Mouse (Mus musculus): Measurements from ENCODE around the gene Mcfd2. TPM values are rescaled to one million over a fixed set of nuclear protein-coding genes. Genes with fewer than 3 reads are reported as not detected.
A peak's percentile ranks its signal among the peaks of the same experiment; 100 is the strongest.
"Not testable (repeated sequence)": the region's sequence is repeated elsewhere in the genome, so short reads cannot be mapped to it uniquely, and the experiment has no call there.

The Mcfd2 gene
- polyA plus RNA-seq, 1 experiment from 2014 or later = 93.9 TPM

DNA sequence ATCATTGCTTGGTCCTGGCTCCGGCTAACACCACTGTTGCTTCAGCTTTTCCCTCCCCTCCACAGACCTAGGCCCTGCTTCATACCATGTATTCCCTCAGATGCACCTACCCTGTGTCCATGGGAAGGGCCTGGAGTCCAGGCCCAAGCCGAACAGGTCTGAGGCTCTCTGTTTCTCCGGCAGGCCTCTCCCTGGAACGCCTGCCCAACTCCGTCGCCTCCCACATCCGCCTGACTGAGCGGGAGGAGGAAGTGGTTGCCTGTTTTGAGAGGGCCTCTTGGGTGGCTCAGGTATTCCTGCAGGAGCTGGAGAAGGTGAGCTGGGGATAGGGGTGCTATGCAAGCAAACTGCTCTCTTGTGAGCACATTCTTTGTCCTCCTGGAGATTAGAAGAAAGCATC, 41.0 kb upstream of the Mcfd2 start:
- Histone ChIP-seq H3K36me3 (ENCODE audit: control insufficient read depth, insufficient read depth, low read length) (no peaks in the 10 kb centered on the region), H3K9me3 (ENCODE audit: control insufficient read depth, low read length) (no peaks in the 10 kb centered on the region), H3K4me2 (ENCODE audit: low read length) (no peak overlapping the region), H3K27ac (ENCODE audit: low read depth) (no peak overlapping the region), H3K4me3 (ENCODE audit: low read depth, low read length) (no peak overlapping the region), H3K4me1 (replicated peaks; ENCODE audit: control insufficient read depth, insufficient read depth, low read length) (0 out of 2 replicates have a peak, but pooled peaks cover 5% of the 10 kb centered on the region), H3K9ac (ENCODE audit: low read length) (no peak overlapping the region), H3K27me3 (replicated peaks; ENCODE audit: control insufficient read depth, insufficient read depth, low read length) (no peaks in the 10 kb centered on the region)
- DNase-seq (ENCODE audit: low spot score) (no peak), ATAC-seq (replicated peaks; ENCODE audit: low FRiP score, low TSS enrichment, low read depth) (no peak)
- 69% methylated on average over 8 of the region's 8 CpGs for WGBS

DNA sequence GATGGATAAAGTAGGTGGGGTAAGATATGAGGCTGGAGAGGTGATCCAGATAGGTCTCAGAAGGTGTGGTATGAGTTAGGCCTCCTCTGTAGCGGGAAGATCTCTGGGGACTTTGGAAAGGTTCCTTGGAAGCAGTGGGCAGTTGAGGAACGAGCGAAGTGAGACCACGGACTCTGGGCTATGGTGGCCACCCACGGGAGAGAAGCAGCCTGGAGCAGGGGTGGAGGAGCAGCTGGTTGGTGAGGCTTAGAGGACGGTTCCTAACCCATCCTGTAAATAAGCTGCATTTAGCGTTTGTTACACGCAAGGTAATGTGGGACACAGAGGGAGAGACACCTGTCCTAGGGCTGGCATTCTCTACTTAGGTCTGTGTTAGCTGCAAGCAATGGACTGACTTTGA, 39.3 kb upstream of the Mcfd2 start:
- Histone ChIP-seq H3K9ac (ENCODE audit: low read length) (no peak overlapping the region), H3K27me3 (replicated peaks; ENCODE audit: control insufficient read depth, insufficient read depth, low read length) (no peaks in the 10 kb centered on the region), H3K9me3 (ENCODE audit: control insufficient read depth, low read length) (no peaks in the 10 kb centered on the region), H3K36me3 (ENCODE audit: control insufficient read depth, insufficient read depth, low read length) (no peaks in the 10 kb centered on the region), H3K27ac (ENCODE audit: low read depth) (no peak overlapping the region), H3K4me3 (ENCODE audit: low read depth, low read length) (no peak overlapping the region), H3K4me1 (replicated peaks; ENCODE audit: control insufficient read depth, insufficient read depth, low read length) (0 out of 2 replicates have a peak, but pooled peaks cover 5% of the 10 kb centered on the region), H3K4me2 (ENCODE audit: low read length) (no peak overlapping the region)
- 91% methylated on average over 8 of the region's 8 CpGs for WGBS
- ATAC-seq (replicated peaks; ENCODE audit: low FRiP score, low TSS enrichment, low read depth) (no peak), DNase-seq (ENCODE audit: low spot score) (no peak)

- no peak overlapping the region for H3K4me3 ChIP-seq (ENCODE audit: low read depth, low read length)
- 0 out of 2 replicates have a peak, but pooled peaks cover 5% of the 10 kb centered on the region for H3K4me1 ChIP-seq (replicated peaks; ENCODE audit: control insufficient read depth, insufficient read depth, low read length)
- no peaks in the 10 kb centered on the region for H3K36me3 ChIP-seq (ENCODE audit: control insufficient read depth, insufficient read depth, low read length)
- H3K27ac ChIP-seq (ENCODE audit: low read depth) = no peak overlapping the region
- no peaks in the 10 kb centered on the region for H3K9me3 ChIP-seq (ENCODE audit: control insufficient read depth, low read length)
- DNase-seq (ENCODE audit: low spot score) (no peak), ATAC-seq (replicated peaks; ENCODE audit: low FRiP score, low TSS enrichment, low read depth) (no peak)
- no peak overlapping the region for H3K4me2 ChIP-seq (ENCODE audit: low read length)
- 82% methylated on average over 11 of the region's 11 CpGs for WGBS
- no peak overlapping the region for H3K9ac ChIP-seq (ENCODE audit: low read length)
- no peaks in the 10 kb centered on the region for H3K27me3 ChIP-seq (replicated peaks; ENCODE audit: control insufficient read depth, insufficient read depth, low read length)
Measured at GRCm38 (mm10) chr17:87304151-87304894, 38.6 kb upstream of the Mcfd2 start.

DNA sequence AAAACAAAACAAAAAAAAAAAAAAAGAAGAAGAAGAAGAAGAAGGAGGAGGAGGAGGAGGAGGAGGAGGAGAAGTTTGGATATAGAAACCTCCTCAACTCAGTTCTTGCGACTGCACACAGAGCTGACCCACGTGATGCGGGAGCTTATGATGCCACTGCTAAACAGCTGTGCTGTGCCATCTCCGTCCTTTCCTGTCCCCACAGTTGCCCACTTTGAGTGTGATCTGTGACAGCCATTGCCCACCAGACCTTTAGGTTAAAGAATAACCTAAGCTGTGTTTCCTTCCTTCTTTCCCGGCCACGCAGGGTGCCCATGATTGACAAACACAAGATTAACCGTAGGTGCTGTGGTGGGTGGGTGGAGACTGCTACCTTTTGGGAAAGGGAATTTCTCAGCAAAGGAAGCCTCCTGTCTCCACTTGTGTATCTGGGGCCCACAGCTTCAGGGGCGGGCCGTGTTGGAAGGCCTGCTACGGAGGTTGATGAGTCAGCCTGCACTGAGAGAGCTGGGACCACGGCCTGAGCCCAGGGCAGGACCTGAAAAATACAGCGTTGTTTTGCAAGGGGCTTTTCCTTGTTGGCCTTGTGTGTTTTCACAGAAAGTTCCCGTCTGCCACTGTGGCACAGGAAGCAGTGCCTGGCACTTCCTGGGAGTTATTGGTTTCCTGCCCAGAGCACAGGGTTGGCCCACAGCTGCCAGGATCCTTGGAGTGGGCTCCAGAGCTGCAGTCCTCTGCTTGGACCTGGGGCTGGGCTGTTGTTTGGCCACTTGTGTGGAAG, 36.5 kb upstream of the Mcfd2 start:
- Histone ChIP-seq H3K36me3 (ENCODE audit: control insufficient read depth, insufficient read depth, low read length) (no peaks in the 10 kb centered on the region), H3K27ac (ENCODE audit: low read depth) (0 out of 2 replicates have a peak overlapping the region, but pooled peaks have one; percentile 43), H3K9ac (ENCODE audit: low read length) (no peak overlapping the region), H3K27me3 (replicated peaks; ENCODE audit: control insufficient read depth, insufficient read depth, low read length) (no peaks in the 10 kb centered on the region), H3K4me2 (ENCODE audit: low read length) (no peak overlapping the region), H3K4me1 (replicated peaks; ENCODE audit: control insufficient read depth, insufficient read depth, low read length) (0 out of 2 replicates have a peak, but pooled peaks cover 5% of the 10 kb centered on the region), H3K9me3 (ENCODE audit: control insufficient read depth, low read length) (no peaks in the 10 kb centered on the region), H3K4me3 (ENCODE audit: low read depth, low read length) (no peak overlapping the region)
- WGBS = 66% methylated on average over 13 of the region's 13 CpGs
- ATAC-seq (replicated peaks; ENCODE audit: low FRiP score, low TSS enrichment, low read depth) (peak; percentile 24; the same call in 1 of the 2 replicates), DNase-seq (ENCODE audit: low spot score) (no peak)

- H3K4me2 ChIP-seq (ENCODE audit: low read length); H3K9ac ChIP-seq (ENCODE audit: low read length); H3K27ac ChIP-seq (ENCODE audit: low read depth); H3K9me3 ChIP-seq (ENCODE audit: control insufficient read depth, low read length); DNase-seq (ENCODE audit: low spot score); ATAC-seq (replicated peaks; ENCODE audit: low FRiP score, low TSS enrichment, low read depth); H3K4me1 ChIP-seq (replicated peaks; ENCODE audit: control insufficient read depth, insufficient read depth, low read length); H3K4me3 ChIP-seq (ENCODE audit: low read depth, low read length); H3K27me3 ChIP-seq (replicated peaks; ENCODE audit: control insufficient read depth, insufficient read depth, low read length); H3K36me3 ChIP-seq (ENCODE audit: control insufficient read depth, insufficient read depth, low read length): not testable (repeated sequence)
- 89% methylated on average over 8 of the region's 9 CpGs for WGBS
Measured at GRCm38 (mm10) chr17:87301607-87302006, 35.9 kb upstream of the Mcfd2 start.

- H3K9ac ChIP-seq (ENCODE audit: low read length) = no peak overlapping the region
- H3K9me3 ChIP-seq (ENCODE audit: control insufficient read depth, low read length) = no peaks in the 10 kb centered on the region
- no peak overlapping the region for H3K4me2 ChIP-seq (ENCODE audit: low read length)
- WGBS = 82% methylated on average over 10 of the region's 10 CpGs
- ATAC-seq (replicated peaks; ENCODE audit: low FRiP score, low TSS enrichment, low read depth) = no peak
- H3K27ac ChIP-seq (ENCODE audit: low read depth) = no peak overlapping the region
- no peak for DNase-seq (ENCODE audit: low spot score)
- 0 out of 2 replicates have a peak, but pooled peaks cover 5% of the 10 kb centered on the region for H3K4me1 ChIP-seq (replicated peaks; ENCODE audit: control insufficient read depth, insufficient read depth, low read length)
- H3K36me3 ChIP-seq (ENCODE audit: control insufficient read depth, insufficient read depth, low read length) = no peaks in the 10 kb centered on the region
- no peaks in the 10 kb centered on the region for H3K27me3 ChIP-seq (replicated peaks; ENCODE audit: control insufficient read depth, insufficient read depth, low read length)
- no peak overlapping the region for H3K4me3 ChIP-seq (ENCODE audit: low read depth, low read length)
Measured at GRCm38 (mm10) chr17:87300340-87300739, 34.6 kb upstream of the Mcfd2 start.

- no peak overlapping the region for H3K4me3 ChIP-seq (ENCODE audit: low read depth, low read length)
- H3K4me2 ChIP-seq (ENCODE audit: low read length) = no peak overlapping the region
- H3K4me1 ChIP-seq (replicated peaks; ENCODE audit: control insufficient read depth, insufficient read depth, low read length) = 0 out of 2 replicates have a peak, but pooled peaks cover 5% of the 10 kb centered on the region
- H3K36me3 ChIP-seq (ENCODE audit: control insufficient read depth, insufficient read depth, low read length) = no peaks in the 10 kb centered on the region
- H3K27ac ChIP-seq (ENCODE audit: low read depth) = no peak overlapping the region
- no peaks in the 10 kb centered on the region for H3K27me3 ChIP-seq (replicated peaks; ENCODE audit: control insufficient read depth, insufficient read depth, low read length)
- 64% methylated on average over 6 of the region's 6 CpGs for WGBS
- no peak overlapping the region for H3K9ac ChIP-seq (ENCODE audit: low read length)
- 0 out of 2 replicates have a peak, but pooled peaks have one; percentile 42 for ATAC-seq (replicated peaks; ENCODE audit: low FRiP score, low TSS enrichment, low read depth)
- DNase-seq (ENCODE audit: low spot score) = no peak
- H3K9me3 ChIP-seq (ENCODE audit: control insufficient read depth, low read length) = no peaks in the 10 kb centered on the region
Measured at GRCm38 (mm10) chr17:87298944-87299343, 33.2 kb upstream of the Mcfd2 start.

- not testable (repeated sequence) for H3K27me3 ChIP-seq (replicated peaks; ENCODE audit: control insufficient read depth, insufficient read depth, low read length); H3K9me3 ChIP-seq (ENCODE audit: control insufficient read depth, low read length); H3K4me2 ChIP-seq (ENCODE audit: low read length); ATAC-seq (replicated peaks; ENCODE audit: low FRiP score, low TSS enrichment, low read depth); H3K4me1 ChIP-seq (replicated peaks; ENCODE audit: control insufficient read depth, insufficient read depth, low read length); DNase-seq (ENCODE audit: low spot score); H3K27ac ChIP-seq (ENCODE audit: low read depth); H3K36me3 ChIP-seq (ENCODE audit: control insufficient read depth, insufficient read depth, low read length); H3K4me3 ChIP-seq (ENCODE audit: low read depth, low read length); H3K9ac ChIP-seq (ENCODE audit: low read length)
- 81% methylated on average over 1 of the region's 1 CpGs for WGBS
Measured at GRCm38 (mm10) chr17:87296701-87297100, 31.0 kb upstream of the Mcfd2 start.
